Mouse (Mus musculus) cerebellum, postnatal 25 days (tissue): ENCODE results near the gene Sult1c1.
A peak's percentile ranks its signal among the peaks of the same experiment; 100 is the strongest.
"Not testable (repeated sequence)": the region's sequence is repeated elsewhere in the genome, so short reads cannot be mapped to it uniquely, and the experiment has no call there.

Experiments used
- DNase-seq, 2 experiments: peaks; one replicate each; pipeline ENCODE4 v3.0.0; 2021; ENCODE audit warnings: mixed read lengths in 2 of 2

Gene Sult1c1

GRCm38 (mm10) chr17:53990574-53990973, at the start of gene Sult1c1:
Gene Sult1c1, minus strand, starts transcription at chr17:53990674.
- DNase-seq, result no peak

- peak in 1 of 2 experiments; percentile 35 for DNase-seq
Observed at GRCm38 (mm10) chr17:54014204-54014603, 23.7 kb upstream of the Sult1c1 start.

GRCm38 (mm10) chr17:54011196-54011595, 20.7 kb upstream of the Sult1c1 start:
- DNase-seq, result no peak

- not testable (repeated sequence) for DNase-seq
Observed at GRCm38 (mm10) chr17:54010536-54010935, 20.1 kb upstream of the Sult1c1 start.

- no peak for DNase-seq
Observed at GRCm38 (mm10) chr17:54003522-54003921, 13.0 kb upstream of the Sult1c1 start.

- no peak for DNase-seq
Observed at GRCm38 (mm10) chr17:53973606-53974005, 16.9 kb downstream of the Sult1c1 start.

- peak; percentile 2 to 6 for DNase-seq
Observed at GRCm38 (mm10) chr17:53941569-53942162, 48.8 kb downstream of the Sult1c1 start.

- DNase-seq, result no peak
Observed at GRCm38 (mm10) chr17:53940726-53941125, 49.7 kb downstream of the Sult1c1 start.
